Mouse (Mus musculus) gastrocnemius, adult 2 months (tissue): ENCODE data around the gene Tmem126a. TPM values are rescaled to one million over a fixed set of nuclear protein-coding genes. Genes with fewer than 3 reads are reported as not detected.

Experiments used
- DNase-seq: peaks from one replicate; pipeline ENCODE4 v3.0.0; 2022
- H3K27ac ChIP-seq: fragments of 200-600 bp; 2 replicates; pipeline ENCODE4 v1.8.1; 2022; ENCODE audit warnings: mild to moderate bottlenecking
- H3K4me3 ChIP-seq: fragments of 200-600 bp; 2 replicates; pipeline ENCODE4 v1.8.1; 2022; ENCODE audit warnings: mild to moderate bottlenecking, moderate library complexity
- CTCF ChIP-seq: fragments of 200-600 bp; IDR thresholded peaks from 2 replicates; pipeline ENCODE4 v1.8.1; 2022; ENCODE audit warnings: antibody characterized with exemption, mild to moderate bottlenecking, moderate library complexity
- intact Hi-C: fragments of 180-260 bp; cut with DNase I; formaldehyde crosslinking; loops from one replicate; pipeline ENCODE4 v1.15.1; 2025
- total RNA-seq, 2 experiments: library from RNA; stranded (reverse); gene quantifications; 2 replicates each; pipeline ENCODE4 v1.2.3; 2021

The Tmem126a gene
- total RNA-seq, 2 experiments from 2014 or later, result 101 to 119 TPM

- intact Hi-C loops, result loop anchor here (5.0 kb wide), 1 partner anchor 34 kb away; the partner anchor contains the start of genes Dlg2 and Tmem126b
- H3K27ac ChIP-seq, result peak overlapping the region; percentile 88
- peak; percentile 65 for TF ChIP-seq CTCF
- H3K4me3 ChIP-seq, result peak overlapping the region; percentile 95
- peak; percentile 84 for DNase-seq
Observed at GRCm38 (mm10) chr7:90443101-90444091, 13.6 kb downstream of the Tmem126a start.

DNA sequence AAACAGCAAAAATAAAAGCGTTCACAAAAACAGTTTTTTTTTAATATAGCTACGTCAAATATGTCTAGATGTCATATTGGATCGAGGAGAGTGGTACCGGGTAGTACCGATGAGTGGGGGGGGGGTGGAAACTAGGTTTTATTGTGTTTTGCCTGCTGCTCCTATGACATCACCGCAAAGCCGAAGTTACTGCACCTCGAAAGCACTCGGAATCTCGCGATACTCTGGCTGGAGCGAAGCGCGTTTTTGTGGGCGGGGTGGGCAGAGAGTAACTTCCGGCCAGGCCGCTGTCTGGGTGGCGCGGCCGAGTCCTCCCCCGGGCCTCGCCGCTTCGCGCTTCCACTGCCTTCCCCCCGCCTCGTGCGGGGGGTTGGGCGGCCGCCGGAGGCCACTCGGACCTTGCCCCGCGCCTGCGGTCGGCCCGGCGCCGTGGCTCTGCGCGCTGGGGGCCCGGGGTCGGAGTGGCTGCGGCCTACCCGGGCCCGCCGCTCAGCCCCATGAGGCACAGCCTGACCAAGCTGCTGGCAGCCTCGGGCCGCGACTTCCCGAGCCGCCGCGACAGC is 14.4 kb downstream of the Tmem126a start, which contains the start of gene Crebzf:
Gene Crebzf, plus strand, starts transcription at position 212 of the 563 bp plus-strand sequence.
- H3K4me3 ChIP-seq, result peak within 1 kb of the TSS; percentile 95
- TF ChIP-seq CTCF, result no peak
- DNase-seq, result peak; percentile 98
- intact Hi-C loops, result loop anchor here (5.0 kb wide), 1 partner anchor 35 kb away; the partner anchor contains the start of genes Dlg2 and Tmem126b
- H3K27ac ChIP-seq, result peak within 1 kb of the TSS; percentile 88

- Histone ChIP-seq H3K4me3 (peak overlapping the region; percentile 95), H3K27ac (peak overlapping the region; percentile 88)
- intact Hi-C loops, result loop anchor here (5.0 kb wide), 1 partner anchor 35 kb away; the partner anchor contains the start of genes Dlg2 and Tmem126b
- no peak for DNase-seq
- no peak for TF ChIP-seq CTCF
Observed at GRCm38 (mm10) chr7:90442070-90442469, 15.0 kb downstream of the Tmem126a start.

DNA sequence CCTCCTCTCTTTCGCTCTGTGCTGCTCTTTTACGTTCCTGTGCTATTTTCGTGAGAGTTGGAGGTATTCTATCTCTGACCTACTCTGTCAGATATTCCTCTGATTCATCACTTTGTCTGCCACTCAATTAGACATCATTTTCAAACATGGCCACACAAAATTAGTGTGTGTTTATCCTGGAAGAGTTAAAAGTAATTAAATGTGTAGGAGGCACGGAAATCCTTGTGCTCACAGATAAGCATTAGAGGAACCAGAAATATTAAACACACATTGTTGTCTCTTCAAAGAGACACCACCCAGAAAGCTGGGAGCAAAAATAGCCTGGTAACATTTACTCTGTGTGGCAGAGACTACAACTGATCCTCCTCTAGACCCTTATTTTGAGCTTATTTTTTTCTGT is 17.0 kb downstream of the Tmem126a start:
- TF ChIP-seq CTCF, result no peak
- intact Hi-C loops, result loop anchor here (5.0 kb wide), 1 partner anchor 37 kb away; the partner anchor contains the start of genes Dlg2 and Tmem126b
- no peak overlapping the region for H3K27ac ChIP-seq

GRCm38 (mm10) chr7:90432221-90432620 is 24.8 kb downstream of the Tmem126a start:
- no peak overlapping the region for H3K27ac ChIP-seq
- intact Hi-C loops, result no loop called here
- no peak for DNase-seq
- no peak for TF ChIP-seq CTCF
- H3K4me3 ChIP-seq, result no peak overlapping the region

More for the DNA sequence above, 17.0 kb downstream of the Tmem126a start:
- H3K4me3 ChIP-seq, result no peak overlapping the region
- no peak for DNase-seq

GRCm38 (mm10) chr7:90427006-90427405 is 30.0 kb downstream of the Tmem126a start:
- peak; percentile 27 for DNase-seq
- no peak for TF ChIP-seq CTCF
- Histone ChIP-seq H3K4me3 (peak overlapping the region; percentile 82), H3K27ac (peak overlapping the region; percentile 9; the same call in 1 of the 2 replicates)
- intact Hi-C loops, result no loop called here

- no peak for TF ChIP-seq CTCF
- intact Hi-C loops, result no loop called here
- peak within 1 kb of the TSS; percentile 77 for H3K27ac ChIP-seq
- DNase-seq, result peak; percentile 85
- peak within 1 kb of the TSS; percentile 82 for H3K4me3 ChIP-seq
Observed at GRCm38 (mm10) chr7:90426020-90427001, 30.7 kb downstream of the Tmem126a start, which contains the start of gene Ccdc89. Ccdc89 (plus strand) TSS chr7:90426577.

DNA sequence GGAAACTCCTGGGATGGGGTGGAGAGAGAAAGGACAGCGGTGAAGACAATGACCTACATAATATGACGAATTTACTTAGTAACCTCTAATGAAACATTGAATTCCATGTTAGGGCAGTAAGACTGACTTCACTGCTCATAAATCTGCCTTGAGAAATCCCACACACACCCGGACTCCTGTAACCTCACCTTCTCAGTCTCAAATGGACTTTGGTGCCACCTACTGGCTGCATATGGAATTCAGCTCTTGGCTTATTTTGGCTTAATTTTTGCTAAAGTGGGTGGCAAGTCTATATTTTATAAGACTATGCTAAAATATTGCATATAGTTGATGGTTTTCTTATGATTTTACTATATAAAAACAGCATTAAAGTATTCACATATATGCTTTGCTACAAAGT is 47.1 kb downstream of the Tmem126a start:
- DNase-seq, result peak; percentile 63
- H3K27ac ChIP-seq, result 0 out of 2 replicates have a peak overlapping the region, but pooled peaks have one; percentile 0
- no peak overlapping the region for H3K4me3 ChIP-seq
- intact Hi-C loops, result loop anchor here (1.0 to 5.0 kb wide), 2 partner anchors 108 to 130 kb away; partner anchors contain the start of gene Sytl2
- TF ChIP-seq CTCF, result peak; percentile 94; the same call in 1 of the 2 replicates

Other genes with a start within 250 kb of the Tmem126a start
- gene Ccdc83, start 191.5 kb downstream of the Tmem126a start, total RNA-seq, result not detected
- gene Sytl2, start 155.0 kb downstream of the Tmem126a start, total RNA-seq, result 1 to 10 TPM; 3.3 to 3.7 TPM
- not detected for gene Ccdc89, start 30.7 kb downstream of the Tmem126a start, total RNA-seq
- gene Crebzf, start 14.5 kb downstream of the Tmem126a start, total RNA-seq, result 10 to 100 TPM; 16.0 to 18.2 TPM
- gene Tmem126b, start 18.8 kb upstream of the Tmem126a start, total RNA-seq, result 10 to 100 TPM; 18.9 to 22.9 TPM
- under 1 TPM; 0.22 to 0.71 TPM for gene Dlg2, start 19.4 kb upstream of the Tmem126a start, total RNA-seq